Mouse (Mus musculus) lung, postnatal 25 days (tissue): ENCODE data around the gene Ercc8.
A peak's percentile ranks its signal among the peaks of the same experiment; 100 is the strongest.

Experiments used
- DNase-seq: peaks from one replicate; pipeline ENCODE4 v3.0.0; 2022; ENCODE audit warnings: low spot score

The Ercc8 gene

DNA sequence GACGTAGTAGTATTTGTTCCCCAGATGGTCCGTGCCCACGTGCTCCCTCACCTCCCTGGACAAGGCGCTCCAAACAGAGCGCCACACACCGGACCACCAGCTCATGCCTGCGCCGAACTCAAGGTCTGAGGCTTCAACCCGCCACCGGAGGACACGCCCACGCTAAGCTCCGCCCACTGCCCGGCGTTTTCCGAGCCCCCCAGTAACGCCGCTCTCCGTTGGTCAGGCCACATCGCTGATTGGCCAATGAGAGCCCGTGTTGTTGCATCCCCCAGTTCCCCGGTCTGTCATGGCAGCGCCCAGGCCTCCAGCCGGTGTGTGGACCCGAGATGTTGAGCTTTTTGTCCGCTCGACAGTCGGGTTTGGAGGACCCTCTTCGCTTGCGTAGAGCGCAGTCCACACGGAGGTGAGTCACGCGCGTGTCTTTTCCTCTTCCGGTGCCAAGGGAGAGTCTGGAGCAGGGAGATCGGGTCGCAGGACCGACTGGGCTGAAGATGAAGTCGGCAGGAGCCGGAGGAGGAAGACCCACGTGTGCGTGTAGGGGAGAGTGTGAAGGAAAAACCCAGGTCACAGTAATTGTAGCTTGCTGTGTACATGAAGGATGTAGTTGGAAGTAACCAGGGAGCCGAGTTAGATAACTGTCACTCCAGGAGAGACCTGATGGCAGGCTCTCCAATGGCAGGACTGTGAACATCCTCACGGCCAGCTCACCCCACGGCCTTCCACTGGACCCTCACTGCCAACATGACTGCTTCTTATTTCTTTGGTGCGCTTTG lies at the start of gene Ercc8, which contains the start of gene Ndufaf2:
Ercc8 (plus strand) TSS at position 267 of the 776 bp plus-strand sequence.
Ndufaf2 (minus strand) TSS at position 159 of the 776 bp plus-strand sequence.
- DNase-seq = peak; percentile 95

- DNase-seq = no peak
These were observed 47.6 kb upstream of the Ercc8 start for GRCm38 (mm10) chr13:108110929-108111328.

- no peak for DNase-seq
These were observed 45.0 kb upstream of the Ercc8 start for GRCm38 (mm10) chr13:108113536-108113935.

DNA sequence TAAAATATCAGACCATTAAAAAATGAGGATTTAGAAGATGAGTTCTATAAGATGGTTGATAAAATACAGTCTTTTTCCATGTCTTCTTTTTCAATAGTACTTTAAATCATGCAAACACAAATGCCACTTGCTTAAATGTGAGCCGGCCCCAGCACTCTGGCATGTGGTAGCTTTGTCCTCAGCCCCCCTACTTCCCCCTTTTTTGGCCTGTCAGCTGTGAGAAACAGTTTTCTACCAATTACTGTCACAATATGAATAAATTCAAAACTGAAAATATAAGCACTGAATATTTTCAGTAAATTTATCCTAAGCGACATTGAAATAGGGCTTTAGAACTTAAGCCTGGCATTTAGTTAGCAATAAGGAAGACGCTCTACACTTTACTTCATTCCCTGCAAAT lies 44.3 kb upstream of the Ercc8 start:
- no peak for DNase-seq

DNA sequence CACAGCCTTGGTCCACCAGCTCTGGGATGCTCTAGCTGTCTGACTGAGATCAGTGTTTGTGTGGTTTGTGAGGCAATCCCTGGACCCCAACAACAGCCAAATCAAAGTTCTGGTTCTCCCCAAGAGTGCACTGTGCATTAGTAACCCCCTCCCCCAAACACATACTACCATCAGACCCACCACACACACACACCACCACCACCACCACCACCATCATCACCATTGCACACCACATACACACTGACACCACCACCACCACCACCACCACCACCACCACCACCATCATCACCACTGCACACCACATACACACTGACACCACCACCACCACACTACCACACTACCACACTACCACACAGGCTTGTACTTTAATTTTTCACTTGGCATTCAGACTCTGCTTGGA lies 40.9 kb upstream of the Ercc8 start:
- no peak for DNase-seq

DNA sequence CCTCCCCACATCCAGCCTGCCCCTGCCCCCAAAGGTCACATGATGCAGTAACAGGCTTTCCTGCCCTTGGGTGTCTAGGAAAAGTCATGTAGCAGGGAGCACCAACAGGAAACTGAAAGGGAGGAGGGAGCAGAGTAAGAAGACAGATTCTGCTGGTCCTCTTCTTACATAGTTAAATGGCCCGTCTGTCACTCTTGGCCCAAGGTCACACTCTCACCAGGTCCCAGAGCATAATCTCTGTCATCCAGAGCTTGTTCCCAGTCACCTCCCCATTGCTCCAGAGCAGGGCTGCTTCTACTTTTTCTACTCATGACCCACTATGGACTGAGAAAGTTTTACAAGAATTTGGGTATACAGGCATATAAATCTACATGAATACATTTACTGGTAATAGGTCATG lies 40.3 kb upstream of the Ercc8 start:
- DNase-seq = no peak

GRCm38 (mm10) chr13:108119411-108120310 lies 38.9 kb upstream of the Ercc8 start:
- DNase-seq = no peak

- DNase-seq = no peak
These were observed 35.3 kb upstream of the Ercc8 start for GRCm38 (mm10) chr13:108123109-108123723.

DNA sequence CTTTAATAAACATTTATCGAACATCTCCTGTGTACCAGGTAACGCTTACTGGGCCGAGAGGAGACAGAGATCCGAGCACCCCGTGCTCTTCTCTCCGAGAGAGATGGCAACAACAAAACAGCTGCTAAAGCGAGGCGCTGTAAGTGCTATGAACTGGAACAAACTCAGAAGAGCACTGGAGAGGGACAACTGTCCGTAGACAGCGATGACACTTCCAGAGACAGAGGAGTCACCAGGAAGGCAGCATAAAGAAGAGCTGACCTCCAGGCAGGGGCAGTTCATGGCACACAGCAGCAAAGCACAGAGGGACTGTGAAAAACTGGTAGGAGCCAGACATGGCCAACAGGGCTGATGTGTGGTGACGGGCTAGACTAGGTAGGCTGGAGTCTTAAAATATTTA lies 34.4 kb upstream of the Ercc8 start:
- no peak for DNase-seq

DNA sequence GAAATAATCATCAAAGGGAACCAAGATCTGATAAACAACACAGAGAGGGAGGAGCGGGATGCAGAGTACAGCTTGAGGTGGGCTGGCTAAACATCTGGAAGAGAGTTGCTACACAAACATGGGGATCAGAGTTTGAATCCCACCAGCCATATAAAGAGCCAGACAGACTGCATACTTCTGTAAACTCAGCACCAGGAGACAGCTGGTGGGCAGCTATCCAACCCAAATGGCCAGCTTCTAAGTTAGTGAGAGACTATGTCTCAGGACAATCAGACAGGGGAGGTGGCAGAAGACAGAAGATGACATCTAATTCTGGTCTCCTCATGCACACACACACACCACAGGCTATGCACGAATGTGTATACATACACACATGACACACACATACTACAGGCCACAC lies 32.3 kb upstream of the Ercc8 start:
- no peak for DNase-seq

DNA sequence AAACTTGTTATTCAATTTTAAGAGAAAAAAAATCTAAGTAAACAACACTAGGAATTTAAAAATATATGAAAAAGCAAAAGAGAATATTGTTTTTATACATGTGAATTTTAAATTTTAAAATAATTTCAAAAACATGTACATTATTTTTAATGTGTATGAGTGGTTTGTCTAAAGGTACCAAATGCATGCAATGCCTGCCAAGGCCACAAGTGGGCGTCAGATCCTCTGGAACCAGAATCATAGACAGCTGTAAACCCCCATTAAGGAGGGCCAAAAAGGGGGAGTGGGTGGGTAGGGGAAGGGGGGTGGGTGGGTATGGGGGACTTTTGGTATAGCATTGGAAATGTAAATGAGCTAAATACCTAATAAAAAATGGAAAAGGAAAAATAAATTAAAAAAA lies 31.4 kb upstream of the Ercc8 start:
- DNase-seq = peak; percentile 23

GRCm38 (mm10) chr13:108127883-108128282 lies 30.6 kb upstream of the Ercc8 start:
- no peak for DNase-seq

GRCm38 (mm10) chr13:108129070-108129469 lies 29.5 kb upstream of the Ercc8 start:
- no peak for DNase-seq

DNA sequence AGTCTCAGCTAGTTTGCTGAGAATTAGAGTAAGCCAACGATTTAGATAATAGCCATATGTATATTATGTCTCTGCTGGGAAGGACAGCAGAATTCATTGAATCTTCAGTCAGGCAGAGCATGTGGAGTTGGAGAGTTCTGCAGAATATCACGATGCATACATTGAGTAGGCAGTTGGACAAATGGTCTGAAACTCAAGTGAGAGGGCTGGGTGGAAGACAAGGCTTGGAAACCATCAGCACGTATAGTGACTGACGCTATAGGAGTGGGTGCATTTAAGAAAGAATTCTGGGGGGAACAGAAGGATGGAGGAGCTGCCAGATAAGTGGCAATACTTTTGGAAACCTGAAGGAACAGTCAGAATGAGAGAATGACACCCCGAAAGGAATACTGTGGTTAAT lies 27.8 kb upstream of the Ercc8 start:
- no peak for DNase-seq

DNA sequence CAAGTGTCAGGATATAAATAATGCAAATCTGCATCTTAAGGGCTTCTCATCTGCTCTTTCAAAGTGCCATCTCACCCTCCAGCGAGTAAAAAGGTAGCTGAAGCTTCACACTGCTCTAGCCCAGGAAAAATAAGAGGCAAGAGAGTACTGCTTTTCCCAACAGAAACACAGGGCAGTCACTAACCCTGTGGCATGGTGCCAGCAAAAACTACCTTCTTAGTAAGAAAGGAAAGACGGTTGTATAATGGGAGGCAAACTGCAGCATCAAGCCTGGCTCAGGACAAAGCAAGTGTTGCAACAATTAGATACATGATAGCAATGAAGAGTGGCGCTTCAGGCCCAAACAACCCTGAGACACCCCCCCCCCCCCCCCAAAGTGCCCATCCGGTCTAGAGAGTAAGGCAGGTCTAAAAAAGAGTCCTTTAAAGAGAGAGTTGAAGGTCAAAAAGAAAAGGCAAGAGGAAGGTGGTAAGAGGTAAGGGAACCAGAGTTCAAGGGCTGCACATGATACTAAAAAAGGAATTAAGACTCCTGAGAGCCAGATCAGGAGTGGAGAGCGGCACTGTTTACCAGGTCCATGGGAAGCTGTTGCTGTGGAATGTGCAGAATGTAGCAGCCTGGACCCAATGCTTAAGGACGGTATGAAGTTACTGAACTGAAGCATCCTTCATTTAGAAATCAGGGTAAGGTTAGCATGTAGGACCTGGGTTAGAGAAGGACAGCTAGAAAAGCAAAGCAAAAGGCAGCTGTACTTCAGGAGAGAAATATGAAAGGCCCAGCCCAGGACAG lies 26.3 kb upstream of the Ercc8 start:
- DNase-seq = no peak

DNA sequence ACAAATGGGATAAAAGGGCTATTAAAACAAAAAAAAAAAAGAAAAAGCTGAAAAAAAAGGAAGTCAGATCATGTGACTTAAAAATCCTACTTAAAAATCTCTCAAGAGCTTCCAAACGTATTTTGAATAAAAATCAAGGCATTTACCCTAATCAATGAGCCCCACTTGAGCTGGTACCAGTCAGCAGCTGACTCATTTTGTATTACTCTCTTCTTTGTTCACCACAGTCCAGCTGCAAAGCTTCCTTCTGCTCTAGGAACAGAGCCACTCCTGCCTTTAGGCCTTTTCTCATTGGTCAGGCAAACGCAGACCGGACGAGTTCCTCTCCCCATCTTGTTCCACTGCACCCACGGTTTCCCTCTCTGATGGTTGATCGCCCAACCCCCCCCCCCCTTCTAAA lies 22.9 kb upstream of the Ercc8 start:
- no peak for DNase-seq

DNA sequence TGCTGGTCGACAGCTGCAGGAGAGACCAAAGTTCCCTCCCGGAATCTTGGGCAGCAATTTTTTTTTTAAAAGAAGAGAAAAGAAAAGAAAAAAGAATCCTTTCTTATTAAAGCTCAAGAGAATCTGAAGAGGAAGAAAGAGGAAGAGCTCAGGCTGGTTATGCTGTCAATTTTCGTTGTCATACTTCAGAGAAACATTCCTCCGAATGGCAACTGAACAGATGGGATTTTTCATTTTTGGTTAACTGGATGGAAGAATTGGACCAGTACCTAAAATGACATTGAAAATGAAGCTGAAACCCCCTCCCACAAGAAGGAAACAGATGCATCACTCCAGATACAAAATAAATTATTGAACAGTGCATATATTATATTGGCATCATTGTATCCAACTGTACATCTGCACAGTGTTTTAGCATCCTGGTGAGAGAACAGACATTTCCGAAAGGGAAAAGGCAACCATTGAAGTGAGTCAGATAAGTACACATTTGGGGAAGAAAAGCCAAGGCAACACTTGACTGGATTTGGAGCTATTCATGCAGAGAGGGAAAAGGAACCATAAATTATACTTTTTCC lies 20.0 kb upstream of the Ercc8 start:
- no peak for DNase-seq

- no peak for DNase-seq
These were observed 14.4 kb upstream of the Ercc8 start for GRCm38 (mm10) chr13:108144086-108144485.

- DNase-seq = peak; percentile 14
These were observed 6.7 kb upstream of the Ercc8 start for GRCm38 (mm10) chr13:108151782-108152181.

- peak; percentile 61 for DNase-seq
These were observed 5.7 kb upstream of the Ercc8 start for GRCm38 (mm10) chr13:108152650-108153372.

DNA sequence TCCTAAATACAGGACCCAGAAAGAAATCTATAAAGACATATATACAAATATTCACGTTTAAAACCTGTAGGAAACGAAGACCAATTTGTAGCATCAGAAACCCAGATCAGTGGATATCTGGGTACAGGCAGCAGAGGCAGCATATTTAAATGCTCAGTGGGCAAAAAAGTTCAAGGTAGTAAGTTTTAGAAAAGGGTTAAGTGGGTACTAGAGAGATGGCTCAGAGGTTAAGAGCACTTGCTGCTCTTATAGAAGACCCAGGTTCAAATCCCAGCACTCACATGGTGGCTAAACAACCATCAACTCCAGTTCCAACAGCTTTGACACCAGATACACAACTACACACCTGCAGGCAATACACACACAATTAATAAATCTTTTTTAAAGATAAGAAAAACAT lies 1.4 kb upstream of the Ercc8 start:
- DNase-seq = no peak
